Mouse (Mus musculus) adrenal gland, adult (tissue): ENCODE measurements around the gene Arhgap10.
A peak's percentile ranks its signal among the peaks of the same experiment; 100 is the strongest.

Experiments
- DNase-seq, 2 experiments: peaks; one replicate each; pipeline ENCODE4 v3.0.0; 2022 to 2023; ENCODE audit warnings: low spot score in 1 of 2; ENCODE audit not compliant: inconsistent age in 2 of 2

Gene Arhgap10

DNA sequence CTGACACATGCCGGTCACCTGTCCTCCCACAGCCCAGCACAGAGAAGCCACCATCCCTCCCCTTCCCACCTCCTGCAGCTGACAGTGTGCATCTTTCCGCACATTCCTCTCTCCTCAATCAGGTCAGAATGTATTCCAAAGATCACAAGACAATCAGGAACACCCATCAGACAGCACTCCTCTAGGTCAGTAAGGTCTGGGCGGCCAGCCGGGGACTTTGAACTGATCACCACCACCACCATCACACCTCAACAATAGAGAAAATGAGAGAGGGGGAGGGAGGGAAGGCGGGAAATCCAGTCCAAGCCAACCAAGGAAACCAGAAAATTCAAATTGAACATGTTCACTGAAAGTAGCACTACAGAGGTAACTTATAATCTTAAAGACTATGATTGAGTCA is 66.7 kb downstream of the Arhgap10 start:
- DNase-seq = no peak

DNA sequence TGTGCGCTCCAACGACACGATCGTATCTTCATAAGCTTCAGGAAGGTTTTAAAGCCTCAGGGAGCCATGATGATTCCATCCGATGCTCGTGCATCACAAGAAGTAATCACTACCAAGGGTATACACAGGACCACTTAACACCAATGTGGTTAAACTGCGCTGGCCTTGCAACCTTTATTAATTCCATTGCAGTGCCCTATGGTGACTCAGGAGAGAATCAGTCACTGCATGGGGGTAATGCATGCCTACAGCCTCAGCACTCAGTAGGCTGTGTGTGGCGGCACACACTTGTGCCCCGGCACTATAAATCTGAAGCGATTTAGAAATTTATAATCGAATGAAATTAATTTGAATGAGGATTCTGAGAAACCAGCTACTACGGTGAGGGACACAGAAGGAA is 71.5 kb downstream of the Arhgap10 start:
- no peak for DNase-seq

DNA sequence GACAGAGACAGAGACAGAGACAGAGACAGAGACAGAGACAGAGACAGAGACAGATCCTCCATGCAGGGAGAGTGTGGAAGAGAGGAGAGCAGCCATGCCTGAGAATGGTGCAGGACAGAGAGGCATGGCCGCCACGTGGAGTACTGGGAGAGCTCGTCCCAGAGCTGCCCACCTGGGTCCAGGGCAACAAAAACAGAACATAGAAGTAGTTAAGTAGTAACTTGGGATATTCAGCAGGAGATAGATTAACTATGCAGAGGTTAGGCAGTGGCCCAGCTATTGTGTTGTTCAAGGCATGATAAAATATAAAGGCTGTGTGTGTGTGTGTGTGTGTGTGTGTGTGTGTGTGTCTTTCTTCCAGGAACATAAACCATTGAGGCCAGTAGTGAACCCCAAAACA is 72.1 kb downstream of the Arhgap10 start:
- DNase-seq = no peak

DNA sequence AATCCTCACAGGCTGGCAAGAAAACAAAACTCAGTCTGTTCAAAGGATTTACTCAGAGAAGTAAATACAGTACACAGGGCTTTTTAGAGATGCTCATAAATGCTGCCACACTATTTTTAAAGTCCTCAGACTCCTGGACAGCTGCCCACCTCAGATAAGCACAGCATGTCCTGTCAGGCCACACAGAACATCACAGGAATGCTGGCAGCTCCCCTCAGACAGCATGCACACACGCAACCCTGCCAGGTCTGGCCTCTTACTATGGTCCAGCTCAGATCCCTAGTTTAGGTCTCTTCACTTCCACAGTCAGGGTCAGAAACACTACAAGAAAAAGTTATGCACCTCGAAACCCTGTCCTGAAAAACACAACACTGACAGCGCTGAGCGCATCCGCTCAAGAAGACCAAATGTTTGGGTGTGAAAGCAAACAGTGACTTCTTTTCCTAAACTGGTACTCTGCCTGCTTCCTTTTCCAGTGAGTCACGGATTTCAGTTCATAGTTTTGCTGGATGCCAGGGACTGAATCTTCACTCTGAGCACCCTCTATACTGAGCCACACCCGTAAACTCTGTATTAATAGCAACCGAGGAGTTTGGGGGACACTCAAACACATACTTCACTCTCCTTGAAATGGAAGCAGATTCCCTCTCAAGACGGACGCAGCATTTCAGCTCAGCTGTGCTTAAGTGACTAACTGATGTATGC is 73.4 kb downstream of the Arhgap10 start:
- peak; percentile 49 to 66 for DNase-seq

DNA sequence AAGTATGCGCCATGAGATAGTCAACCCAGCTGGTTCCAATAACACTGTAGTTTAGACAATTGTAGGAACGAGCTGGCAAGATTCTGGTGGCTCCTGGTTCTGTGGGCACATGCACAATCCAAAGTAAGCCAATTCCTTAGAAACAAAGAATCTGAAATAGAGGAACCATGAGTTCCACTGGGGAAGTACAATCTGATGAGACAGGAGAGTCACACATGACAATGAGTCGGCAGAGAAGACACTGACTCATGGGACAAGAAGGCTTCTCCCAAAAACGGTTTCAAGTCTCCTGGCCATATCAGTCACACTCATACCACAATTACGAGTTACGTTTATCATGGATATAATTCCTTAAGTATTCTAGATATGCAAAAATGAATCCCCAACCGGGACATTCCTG is 75.3 kb downstream of the Arhgap10 start:
- DNase-seq = peak in 1 of 2 experiments; percentile 35

DNA sequence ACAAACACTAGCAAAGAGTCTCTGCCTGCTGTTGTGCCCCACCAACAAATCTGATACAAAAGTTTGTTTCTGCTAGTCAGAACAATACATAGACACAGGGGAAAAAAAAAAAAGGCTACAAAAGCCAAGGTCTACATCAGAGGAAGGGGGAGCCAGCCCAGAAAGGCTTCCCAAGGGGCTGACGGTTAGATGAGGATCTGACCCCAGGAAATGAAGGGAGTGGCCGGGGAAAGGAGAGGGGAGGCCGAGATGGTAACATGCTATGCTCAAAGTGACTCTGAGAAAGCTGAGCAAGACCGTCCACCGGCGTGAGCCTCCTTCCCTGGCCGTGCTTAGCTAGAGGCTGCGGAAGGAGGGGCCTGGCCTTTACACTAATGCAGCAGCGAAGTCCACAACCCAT is 76.8 kb downstream of the Arhgap10 start:
- DNase-seq = no peak

DNA sequence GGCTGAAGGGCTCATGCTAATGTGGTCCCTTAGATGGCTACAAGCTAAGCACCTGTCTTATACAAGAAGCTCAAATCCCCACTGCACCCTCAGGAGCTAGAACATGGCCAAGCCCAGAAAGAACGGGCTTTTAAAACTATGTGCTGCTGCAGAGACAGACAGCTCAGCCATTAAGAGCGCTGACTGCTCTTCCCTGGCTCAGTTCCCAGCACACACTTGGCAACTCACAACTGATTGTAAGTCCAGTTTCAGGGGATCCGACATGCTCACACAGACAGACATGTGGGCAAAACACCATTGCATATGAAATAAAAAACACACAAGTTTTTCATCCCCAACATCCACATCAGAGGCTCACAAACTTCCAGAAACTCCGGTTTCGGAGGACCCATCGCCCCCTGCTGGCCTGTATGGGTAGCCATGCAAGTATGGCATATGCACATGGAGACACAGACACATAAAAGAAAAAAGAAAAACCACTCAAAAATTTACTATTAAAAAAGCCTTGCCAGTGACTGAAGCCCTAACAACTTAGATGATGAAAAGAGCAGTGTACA is 77.4 kb downstream of the Arhgap10 start:
- DNase-seq = peak in 1 of 2 experiments; percentile 44

DNA sequence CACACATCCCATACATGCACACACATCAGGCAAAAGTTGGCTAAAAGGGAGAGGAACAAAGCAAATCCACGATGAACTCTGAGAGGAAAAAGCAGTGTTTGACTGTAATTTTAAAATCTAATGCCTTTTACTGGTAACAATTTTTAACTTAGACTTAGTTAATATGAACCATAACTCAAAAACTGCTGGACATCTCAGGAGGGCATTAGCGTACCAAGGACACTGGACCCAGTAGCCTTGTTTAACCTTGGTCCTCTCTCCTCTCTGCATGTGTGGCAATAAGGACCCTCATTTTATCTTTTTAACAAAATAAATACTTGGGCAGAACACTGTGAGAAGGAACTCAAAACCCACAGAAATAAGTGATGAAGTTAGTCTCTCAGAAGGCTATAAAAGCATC is 78.1 kb downstream of the Arhgap10 start:
- peak in 1 of 2 experiments; percentile 44 for DNase-seq

DNA sequence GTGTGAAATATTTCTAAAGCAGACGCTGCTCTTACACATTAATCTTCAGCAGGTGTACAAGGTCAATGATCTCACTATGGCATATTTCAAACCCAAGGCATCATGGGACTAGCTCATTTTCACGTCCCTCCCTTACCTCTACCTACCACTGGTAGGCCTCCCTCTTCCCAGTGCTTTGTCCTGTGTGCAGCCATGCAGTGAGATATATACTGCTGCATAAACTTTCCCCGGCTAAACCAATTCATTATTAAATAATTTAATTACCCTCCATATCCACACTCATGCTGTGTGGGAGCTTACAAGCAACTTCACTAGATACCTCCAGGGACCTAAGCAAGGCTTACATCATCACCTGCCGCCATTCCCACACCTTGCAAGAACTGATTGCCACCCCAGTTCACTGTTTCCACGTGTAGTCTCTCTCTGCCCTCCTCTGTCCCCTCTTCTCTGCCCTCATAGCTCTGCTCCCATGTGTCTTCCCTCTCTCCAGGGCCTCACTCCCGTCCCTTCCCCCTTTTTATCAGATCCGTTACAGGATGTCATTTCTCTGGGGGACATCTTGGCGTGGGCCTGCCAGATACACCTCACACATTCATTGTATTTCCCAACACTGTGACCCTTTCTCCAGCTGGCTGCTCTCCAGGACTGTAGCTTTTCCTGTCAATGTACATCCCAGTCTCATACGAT is 79.8 kb downstream of the Arhgap10 start:
- DNase-seq = no peak

DNA sequence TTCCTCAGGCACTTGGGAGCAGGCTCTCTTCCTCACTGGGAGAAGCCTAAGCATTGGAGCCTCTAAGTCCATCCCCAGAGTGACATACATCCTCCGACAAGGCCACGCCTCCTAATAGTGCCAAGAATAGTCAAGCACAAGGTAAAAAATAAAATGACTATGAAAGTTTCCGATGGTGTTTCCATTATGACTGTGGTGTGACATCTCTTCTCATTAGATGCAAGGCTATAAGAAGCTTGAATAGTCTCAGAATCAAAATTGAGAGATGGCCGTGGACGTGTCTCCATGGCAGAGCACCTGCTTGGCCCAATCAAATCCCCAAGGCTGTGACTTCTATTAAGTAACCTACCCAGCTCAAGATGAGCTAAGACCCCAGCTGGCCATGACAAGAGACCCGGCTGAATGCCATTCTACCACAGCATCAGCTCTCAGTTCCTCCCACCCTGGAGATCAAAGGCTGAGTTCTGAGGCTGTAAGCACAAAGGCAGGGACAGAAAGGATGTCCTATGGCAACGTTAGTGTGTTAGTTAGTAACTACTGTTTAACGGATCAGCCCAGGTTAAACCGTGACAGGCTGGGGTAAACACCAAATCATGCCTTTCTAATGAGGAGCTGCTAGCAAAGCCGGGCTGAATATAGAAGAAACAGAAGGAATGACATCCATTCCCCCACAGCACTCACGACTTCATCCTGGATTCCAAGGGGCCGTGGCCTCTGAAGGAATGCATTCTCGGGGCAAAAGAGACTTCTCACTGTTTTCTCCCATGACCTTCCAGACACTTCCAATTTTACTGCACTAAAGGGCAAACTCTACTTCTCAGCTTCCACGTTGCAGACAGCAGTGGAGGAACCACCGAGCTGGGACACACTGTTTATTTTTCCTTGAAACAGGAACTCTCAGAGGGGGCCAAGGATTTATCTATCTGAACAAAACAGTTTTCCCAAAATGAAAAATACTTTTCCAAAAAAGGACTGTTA is 81.5 kb downstream of the Arhgap10 start:
- DNase-seq = peak in 1 of 2 experiments; percentile 43

DNA sequence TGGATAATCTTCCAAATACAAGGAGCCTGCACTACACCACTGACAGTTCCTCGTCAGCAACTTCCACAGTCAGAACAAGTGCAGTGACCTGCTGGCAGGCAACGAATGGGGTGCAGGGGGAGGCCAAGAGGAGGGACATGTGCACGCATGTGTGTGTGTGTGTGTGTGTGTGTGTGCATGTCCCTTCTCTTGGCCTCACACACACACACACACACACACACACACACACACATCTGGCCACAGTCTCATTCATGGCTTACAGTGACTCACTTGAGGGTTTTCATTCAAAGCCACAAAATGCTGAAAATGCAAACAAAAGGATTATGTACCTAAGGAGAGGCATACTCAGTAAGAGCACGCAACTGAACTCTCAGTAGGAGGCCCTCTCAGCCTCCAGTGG is 84.5 kb downstream of the Arhgap10 start:
- no peak for DNase-seq

DNA sequence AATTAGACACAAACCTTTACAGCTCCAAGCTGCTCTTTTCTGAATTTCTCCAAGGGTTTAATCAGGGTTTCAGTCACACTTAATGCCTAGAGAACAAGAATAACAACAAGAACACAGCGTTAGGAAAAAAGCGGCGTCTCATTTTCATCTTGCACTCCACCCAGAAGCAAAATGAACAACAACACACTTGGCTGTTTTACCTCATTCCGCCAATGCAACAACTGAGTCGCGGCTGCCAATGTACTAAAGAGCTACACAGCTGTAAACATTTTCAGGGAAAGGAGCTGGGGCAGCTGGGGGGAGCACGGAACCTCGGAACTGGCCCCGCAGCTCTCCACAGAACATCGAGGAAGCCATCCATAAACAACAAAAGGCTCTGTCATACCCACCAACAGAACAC is 85.0 kb downstream of the Arhgap10 start:
- DNase-seq = no peak

DNA sequence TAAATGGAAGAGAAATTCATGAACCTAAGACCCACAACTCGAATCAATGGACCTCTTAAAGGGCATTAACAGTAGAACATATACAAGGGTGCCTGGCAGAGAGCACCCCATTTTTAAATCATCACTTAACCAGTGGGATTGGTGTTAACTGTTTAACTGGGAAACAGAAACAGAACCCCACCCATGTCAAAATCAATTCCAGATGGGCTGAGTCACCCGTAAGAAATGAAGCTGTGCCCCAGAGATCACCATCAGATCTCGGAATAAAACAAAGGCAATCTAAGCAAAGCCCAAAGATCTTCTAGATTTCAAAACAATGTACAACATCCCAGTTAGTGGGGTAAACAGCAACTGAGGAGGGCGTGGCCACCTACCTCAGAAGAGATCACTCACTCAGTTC is 89.3 kb downstream of the Arhgap10 start:
- no peak for DNase-seq

DNA sequence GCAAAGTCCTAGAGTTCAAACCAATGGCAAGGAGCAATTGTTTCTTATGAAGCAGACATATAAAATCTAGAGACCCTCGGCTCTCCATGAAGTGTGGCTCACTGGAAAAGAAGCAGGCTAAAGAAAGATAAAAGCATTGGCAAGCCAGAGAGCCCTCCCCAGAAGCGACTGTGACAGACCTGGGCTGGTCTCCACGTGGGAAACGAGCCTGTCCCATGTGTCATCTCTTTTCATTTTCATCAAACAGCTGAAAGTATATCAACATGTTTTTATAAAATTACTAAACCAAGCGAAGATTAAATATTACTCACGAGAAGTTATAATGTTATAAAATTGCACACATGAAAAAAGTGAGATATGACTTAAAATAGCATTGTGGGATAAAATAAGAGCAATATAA is 89.7 kb downstream of the Arhgap10 start:
- DNase-seq = no peak

DNA sequence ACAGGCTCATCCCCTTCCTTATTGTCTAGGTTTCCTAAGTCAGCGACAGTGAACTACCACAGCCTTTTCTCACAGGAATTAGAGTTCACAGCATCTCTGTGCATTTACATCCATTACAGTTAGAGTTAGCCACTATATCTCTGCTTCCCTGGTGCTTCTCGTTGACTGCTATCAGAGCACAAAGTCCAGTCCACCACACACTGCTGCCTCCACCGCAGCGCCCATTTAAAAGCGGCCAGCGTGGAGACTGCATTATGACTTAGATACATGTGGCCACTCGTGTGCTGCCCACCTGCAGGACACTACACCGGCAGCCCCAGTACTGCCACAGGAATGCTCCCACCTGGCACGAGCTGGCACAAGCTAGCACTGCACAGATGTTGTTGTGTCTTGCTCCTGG is 90.3 kb downstream of the Arhgap10 start:
- DNase-seq = no peak

DNA sequence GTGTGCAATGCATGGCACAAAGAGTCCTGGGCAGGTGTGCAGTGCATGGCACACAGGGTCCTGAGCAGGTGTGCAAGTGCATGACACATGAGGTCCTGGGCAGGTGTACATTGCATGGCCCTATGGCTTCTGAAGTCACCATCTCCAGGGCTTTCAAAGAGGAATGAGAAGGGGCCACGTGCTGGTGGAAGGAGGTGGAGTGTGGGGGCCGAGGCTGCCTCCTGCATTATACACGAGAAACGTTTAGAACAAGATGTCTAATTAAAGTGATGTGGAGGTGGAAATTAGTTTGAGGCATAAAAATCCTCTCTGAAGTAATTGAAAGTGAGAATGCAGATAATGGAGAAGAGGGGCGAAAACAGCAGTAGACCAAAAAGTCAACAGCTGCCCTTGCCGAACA is 93.9 kb downstream of the Arhgap10 start:
- no peak for DNase-seq

DNA sequence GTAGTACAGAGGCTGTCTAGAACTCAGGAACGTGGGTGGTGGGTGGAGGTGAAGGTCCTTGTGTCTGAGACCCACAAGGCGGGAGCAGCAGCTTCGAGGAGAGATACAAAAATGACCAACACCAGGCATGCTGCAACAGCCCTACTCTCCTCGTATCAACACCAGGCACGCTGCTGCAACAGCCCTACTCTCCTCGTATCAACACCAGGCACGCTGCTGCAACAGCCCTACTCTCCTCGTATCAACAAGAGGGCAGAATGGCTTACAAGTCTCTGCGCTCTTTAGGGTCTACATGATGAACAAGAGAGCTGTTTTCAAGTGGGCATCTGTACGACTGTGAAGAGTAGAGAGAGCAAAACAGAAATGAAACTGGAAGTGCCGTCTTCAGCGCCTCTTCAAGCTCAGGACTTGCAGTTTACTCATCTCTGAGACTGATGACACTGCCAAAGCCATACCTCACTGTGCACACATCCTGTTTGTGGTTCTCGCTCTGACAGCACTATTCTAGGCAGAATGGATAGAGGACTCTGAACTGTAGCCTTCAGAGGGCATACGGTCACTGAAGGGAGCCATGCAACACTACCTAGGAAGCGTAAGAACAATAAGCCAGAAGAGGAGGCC is 95.0 kb downstream of the Arhgap10 start:
- no peak for DNase-seq

DNA sequence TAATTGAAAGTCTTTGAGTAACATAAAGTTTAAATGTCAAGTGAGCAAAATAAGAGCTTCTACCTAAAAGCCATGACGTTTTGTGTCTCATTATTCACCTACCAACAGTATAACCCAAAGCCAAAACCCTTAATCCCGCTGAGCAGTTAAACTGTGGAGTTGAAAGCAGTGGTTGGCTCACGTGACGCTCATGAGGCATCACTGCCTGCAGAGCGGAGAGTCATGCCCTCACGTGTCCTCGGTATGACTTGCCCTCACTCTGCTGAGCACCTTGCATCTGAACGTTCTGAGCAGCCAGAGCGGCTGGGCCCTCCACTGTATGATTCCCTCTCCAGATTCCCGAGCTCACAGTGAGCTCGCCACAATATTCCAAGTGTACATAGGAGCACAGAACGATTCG is 96.2 kb downstream of the Arhgap10 start:
- no peak for DNase-seq

DNA sequence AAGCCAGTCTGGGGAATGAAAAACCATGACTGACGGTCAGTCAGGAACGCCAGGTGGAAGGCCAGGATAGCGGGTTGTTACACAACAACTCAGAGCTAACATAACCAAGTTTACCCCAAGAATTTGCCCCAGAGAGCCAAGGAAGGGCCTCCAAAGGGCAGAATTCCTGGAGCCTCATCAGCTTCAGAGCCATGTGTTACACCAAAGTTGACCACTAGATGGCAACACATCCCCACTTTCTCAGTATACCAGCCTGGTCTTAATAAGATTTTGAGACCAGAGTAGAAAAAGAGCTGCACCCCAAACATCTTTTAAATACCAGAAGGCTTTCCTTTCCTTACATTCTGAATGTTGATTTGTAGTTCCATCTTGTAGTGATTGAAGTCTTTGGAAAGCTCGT is 98.0 kb downstream of the Arhgap10 start:
- peak; percentile 56 to 92 for DNase-seq

DNA sequence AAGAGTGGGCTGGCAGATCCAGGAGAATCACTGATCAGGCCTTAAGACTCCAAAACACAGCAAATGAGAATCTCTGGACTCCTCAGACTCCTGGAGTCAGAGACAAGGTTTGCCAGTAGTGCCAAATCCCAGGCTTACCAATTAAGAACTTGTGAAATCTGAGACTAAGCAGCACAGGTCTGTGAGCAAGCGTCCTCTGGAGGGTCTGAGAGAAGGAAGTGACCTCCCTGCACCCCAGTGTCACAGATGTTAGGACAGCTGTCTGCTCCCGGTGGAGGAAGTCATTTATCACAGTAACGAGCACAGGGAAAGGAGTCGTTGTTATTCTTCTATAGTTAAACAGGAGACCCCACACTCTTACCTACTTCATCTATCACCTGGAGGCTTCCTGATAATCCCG is 101.0 kb downstream of the Arhgap10 start:
- DNase-seq = no peak

DNA sequence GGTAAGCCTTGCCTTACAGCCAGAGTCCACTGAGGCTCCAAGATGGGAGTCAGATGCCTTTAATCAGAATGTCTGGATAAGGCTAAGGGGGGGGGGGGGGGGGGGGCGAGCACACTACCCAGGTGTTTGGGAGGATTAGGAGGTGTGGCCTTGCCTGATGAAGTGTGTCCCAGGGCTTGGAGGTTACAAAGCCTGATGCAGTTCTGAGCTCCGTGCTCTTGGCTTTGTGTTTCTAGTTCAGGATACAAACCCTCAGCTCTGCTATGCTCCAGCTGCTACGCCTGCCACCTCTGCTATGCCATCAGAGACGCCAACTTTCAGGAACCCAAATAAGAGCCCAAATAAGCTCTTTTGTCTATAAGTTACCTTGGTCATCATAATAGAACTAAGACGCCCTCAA is 101.7 kb downstream of the Arhgap10 start:
- no peak for DNase-seq
